Mouse (Mus musculus) testis, adult 2 months (tissue): ENCODE results near the gene Treml1.

Experiments used
- CTCF ChIP-seq: fragments of 200-500 bp; IDR thresholded peaks from 2 replicates; pipeline ENCODE4 v1.5.1; 2012; ENCODE audit warnings: low read depth, mild to moderate bottlenecking, inconsistent platforms, low read length, moderate library complexity; ENCODE audit not compliant: control insufficient read depth, insufficient read depth, insufficient replicate concordance
- POLR2A ChIP-seq: fragments of 200-500 bp; IDR thresholded peaks from 2 replicates; pipeline ENCODE4 v1.6.1; 2012; ENCODE audit warnings: low read depth, mild to moderate bottlenecking, inconsistent platforms, low read length, moderate library complexity; ENCODE audit not compliant: control insufficient read depth

DNA sequence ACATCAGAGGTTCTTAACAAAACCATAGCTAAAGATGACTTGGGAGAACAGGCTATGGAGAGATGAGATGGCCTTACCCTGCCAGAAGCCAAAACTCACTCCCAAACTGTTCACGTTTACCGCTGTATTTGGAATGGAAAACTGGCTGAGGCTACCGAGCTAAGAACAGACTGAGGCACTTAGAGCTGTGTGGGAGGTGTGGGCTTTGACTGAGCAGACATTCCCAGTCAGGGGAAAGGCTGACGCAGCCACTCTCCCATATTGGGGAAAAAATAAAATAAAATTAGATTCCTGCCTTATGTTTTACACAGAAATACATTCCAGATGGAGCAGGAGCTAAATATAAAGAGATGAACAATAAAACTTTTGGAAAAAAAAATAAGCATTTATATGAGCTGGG lies 33.1 kb upstream of the Treml1 start:
- no peak for TF ChIP-seq CTCF
- TF ChIP-seq POLR2A, result no peak
